Mouse (Mus musculus) A20 (cell line): ENCODE data around the gene Luc7l3.

Experiments
- DNase-seq: peaks from one replicate; pipeline ENCODE4 v3.0.0-alpha.2; 2011; ENCODE audit warnings: low read depth, low spot score

The Luc7l3 gene

DNA sequence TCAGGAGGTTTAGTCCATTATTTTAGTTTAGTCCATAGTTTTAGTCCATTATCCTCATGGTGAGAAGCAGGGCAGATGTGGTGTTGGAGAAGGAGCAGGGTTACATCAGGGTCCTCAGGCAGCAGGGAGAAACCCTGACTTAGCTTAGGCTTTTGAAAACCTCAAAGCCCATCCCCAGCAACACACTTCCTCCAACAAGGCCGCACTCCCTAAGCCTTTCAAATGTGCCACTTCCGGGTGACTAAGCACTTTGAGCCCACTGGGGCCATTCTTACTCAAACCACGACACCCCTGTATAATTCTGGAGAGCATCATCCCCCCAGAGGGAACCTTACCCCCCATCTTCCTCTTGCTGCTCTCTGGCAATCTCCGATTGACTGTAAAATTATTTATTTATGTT, 62.0 kb downstream of the Luc7l3 start:
- no peak for DNase-seq

DNA sequence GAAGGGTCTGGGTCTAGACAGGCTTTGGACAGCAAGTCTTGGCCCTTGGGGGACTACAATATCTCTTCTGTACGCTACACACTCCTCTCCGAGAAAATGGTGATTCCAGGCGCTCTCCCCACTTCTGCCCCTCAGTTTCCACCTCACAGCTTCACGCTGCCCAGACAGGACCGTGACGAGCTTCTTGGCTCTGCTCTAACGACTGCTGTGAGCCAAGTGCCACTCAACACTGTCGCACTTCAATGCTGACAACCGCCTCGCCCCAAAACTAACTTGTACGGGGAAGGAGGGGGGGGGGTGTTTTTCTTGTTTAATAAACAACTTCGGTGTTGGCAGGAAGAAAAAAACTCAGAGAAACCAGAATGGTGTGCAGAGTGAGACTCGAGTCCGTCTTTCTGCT, 63.8 kb downstream of the Luc7l3 start:
- no peak for DNase-seq

- no peak for DNase-seq
Observed at GRCm38 (mm10) chr11:94255733-94256132, 66.1 kb downstream of the Luc7l3 start.

GRCm38 (mm10) chr11:94253691-94254090, 68.1 kb downstream of the Luc7l3 start:
- DNase-seq: no peak

DNA sequence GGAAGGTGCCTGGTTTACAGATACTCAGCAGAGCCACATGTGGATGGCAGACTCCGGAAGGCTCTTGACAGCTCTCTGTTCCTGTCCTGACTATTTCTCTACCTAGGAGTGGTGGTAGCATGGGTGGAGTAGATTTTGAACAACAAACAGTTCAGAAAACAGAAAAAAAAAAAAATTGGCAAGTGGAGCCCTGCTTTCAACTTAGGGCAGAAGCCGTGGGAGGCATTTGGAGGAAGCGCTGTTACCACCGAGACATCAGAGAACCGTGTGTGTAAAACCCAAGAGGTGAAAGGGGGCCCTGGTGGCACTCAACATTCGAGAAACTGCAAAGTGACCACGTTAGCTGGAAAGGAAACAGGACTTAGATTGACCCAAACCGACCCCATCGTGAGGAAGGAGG, 68.6 kb downstream of the Luc7l3 start:
- DNase-seq: no peak

DNA sequence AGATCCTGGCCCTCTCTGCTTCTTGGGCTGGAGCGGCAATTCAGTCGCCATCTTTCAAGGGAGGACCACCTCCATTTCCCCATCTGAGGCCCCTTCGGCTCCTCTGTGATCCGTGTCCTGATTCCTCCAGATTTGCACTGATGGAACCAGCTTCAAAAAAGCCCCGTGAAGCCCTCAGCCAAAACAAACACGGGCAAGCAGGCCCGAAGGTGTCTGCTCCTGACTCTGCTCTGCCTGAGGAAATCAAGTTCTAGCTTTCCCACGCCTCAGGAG, 75.1 kb downstream of the Luc7l3 start:
- no peak for DNase-seq

- no peak for DNase-seq
Observed at GRCm38 (mm10) chr11:94245955-94246788, 75.6 kb downstream of the Luc7l3 start, which contains the start of gene Wfikkn2. Gene Wfikkn2, minus strand, starts transcription at chr11:94246005.

GRCm38 (mm10) chr11:94244385-94244784, 77.4 kb downstream of the Luc7l3 start:
- no peak for DNase-seq

DNA sequence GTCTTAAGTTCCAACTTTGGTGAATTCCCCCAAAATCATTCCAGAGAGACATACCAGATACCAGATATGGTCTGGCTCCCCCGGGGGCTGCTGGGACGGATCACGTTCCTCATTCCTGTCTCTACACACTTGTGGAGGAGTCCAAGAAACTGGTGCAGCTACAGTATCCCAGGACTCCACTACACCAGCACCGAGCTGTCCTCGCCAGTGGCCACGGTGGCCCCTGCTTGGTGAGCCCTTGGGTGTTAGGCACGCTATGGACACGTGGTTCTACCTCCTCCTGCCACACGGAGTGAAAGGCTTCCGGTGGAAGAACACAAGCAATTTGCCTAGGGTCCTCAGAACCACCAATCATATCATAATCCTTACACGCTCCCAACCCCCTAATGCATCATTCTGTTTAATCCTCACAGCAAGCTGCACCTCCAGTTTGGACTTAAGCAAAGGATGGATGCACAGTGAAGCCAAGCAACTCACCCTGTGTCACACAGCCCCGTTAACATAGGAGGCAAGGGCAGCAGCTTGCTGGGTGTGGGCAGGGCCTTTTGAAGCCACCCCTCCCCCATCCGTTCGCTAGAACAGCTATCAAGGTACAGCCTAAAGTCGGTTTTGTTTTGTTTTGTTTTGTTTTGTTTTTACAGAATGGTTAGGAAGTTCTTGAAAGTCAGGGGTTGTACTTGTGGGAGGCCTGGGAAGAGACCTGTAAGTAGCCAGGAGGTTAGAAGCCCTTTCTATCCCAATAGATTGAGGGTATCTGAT, 78.2 kb downstream of the Luc7l3 start:
- no peak for DNase-seq

- no peak for DNase-seq
Observed at GRCm38 (mm10) chr11:94242760-94243421, 78.9 kb downstream of the Luc7l3 start.

DNA sequence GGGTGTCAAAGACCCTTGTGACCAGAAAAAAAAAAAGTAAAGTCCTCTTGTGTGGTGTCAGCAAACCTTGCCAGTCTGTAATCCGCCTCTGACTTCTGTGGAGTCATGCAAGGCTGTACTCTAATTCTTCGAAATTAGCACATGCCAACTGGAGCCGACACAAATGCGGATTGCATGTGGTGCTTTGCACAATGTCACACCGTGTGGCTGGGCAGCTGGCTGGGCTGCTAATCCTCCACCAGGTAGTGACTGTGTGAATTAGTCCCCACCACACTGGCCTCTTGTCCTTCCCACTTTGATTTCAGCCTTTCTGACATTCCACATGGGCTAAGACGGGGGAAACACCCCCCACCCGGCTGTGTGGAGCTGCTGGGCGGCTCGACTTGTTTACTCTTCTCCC, 82.1 kb downstream of the Luc7l3 start:
- DNase-seq: no peak

GRCm38 (mm10) chr11:94238786-94239185, 83.0 kb downstream of the Luc7l3 start:
- no peak for DNase-seq
